Mouse (Mus musculus) ES-Bruce4 (cell line): ENCODE measurements around the gene Dync1i1.

Experiments used
- CTCF ChIP-seq: IDR thresholded peaks from one replicate; pipeline ENCODE4 v1.8.1; 2011; ENCODE audit warnings: low read depth, low read length
- EP300 ChIP-seq: IDR thresholded peaks from 2 replicates; pipeline ENCODE4 v1.6.1; 2011; ENCODE audit warnings: low read depth, low read length; ENCODE audit not compliant: insufficient read depth
- POLR2A ChIP-seq: IDR thresholded peaks from one replicate; pipeline ENCODE4 v1.8.1; 2011; ENCODE audit warnings: low read length; ENCODE audit not compliant: insufficient read depth

DNA sequence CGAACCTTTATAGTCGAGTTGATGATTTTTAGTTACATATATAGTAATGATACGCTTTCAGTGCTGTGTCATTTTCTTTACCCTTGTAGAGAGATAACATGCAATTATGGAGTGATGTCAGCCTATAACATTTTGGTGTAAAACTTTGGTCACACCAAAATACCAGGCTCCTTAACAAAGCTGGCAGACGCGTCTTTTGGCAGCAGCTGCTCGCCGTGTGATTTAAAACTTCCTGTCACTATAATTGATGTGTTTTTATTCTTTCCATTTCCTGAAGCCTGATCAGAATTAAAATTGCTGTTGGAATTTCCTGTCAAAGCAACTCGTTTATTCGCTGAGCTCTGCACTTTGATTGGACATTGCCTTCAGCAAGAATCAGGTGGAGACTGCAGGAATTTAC lies 103.7 kb downstream of the Dync1i1 start:
- TF ChIP-seq CTCF (no peak), POLR2A (no peak), EP300 (no peak)
